Mouse (Mus musculus) CH12.LX (cell line): Measurements from ENCODE around the gene Rptn. TPM values are rescaled to one million over a fixed set of nuclear protein-coding genes. Genes with fewer than 3 reads are reported as not detected.

Experiments
- DNase-seq: peaks from one replicate; pipeline ENCODE4 v3.0.0-alpha.2; 2013; ENCODE audit errors: extremely low read depth
- H3K27ac ChIP-seq: 2 replicates; pipeline ENCODE4 v1.5.1; 2012; ENCODE audit warnings: low read depth, mild to moderate bottlenecking, control low read depth, moderate library complexity; ENCODE audit not compliant: insufficient read depth
- H3K27me3 ChIP-seq: replicated peaks from 2 replicates; pipeline ENCODE3; 2012; ENCODE audit warnings: inconsistent platforms
- H3K36me3 ChIP-seq, 2 experiments: replicated peaks in 1 of 2; 2 replicates each; pipeline versions ENCODE3 to v1.6.1; 2012; ENCODE audit warnings: inconsistent platforms in 1 of 2, low read length in 1 of 2, mild to moderate bottlenecking in 1 of 2, mixed read lengths in 1 of 2, moderate library complexity in 1 of 2; ENCODE audit not compliant: control insufficient read depth in 1 of 2, insufficient read depth in 1 of 2
- H3K4me1 ChIP-seq, 2 experiments: 2 replicates each; pipeline ENCODE4 v1.6.1; 2012; ENCODE audit warnings: inconsistent platforms in 1 of 2, moderate library complexity in 1 of 2; ENCODE audit not compliant: insufficient read depth in 2 of 2, control insufficient read depth in 1 of 2
- H3K4me2 ChIP-seq: 2 replicates; pipeline ENCODE4 v1.6.1; 2012; ENCODE audit warnings: low read depth, mild to moderate bottlenecking, control low read depth; ENCODE audit not compliant: poor library complexity, insufficient read depth, severe bottlenecking
- H3K4me3 ChIP-seq, 3 experiments: fragments of 150-350 bp in 1 of 3; sonication (generic) in 1 of 3; replicated peaks in 1 of 3; 2 replicates each; pipeline versions ENCODE3 to v1.5.1; 2011 to 2012; ENCODE audit warnings: low read depth in 2 of 3, low read length in 2 of 3, mild to moderate bottlenecking in 2 of 3, moderate library complexity in 2 of 3, control low read depth in 1 of 3, improper control_type of control experiment in 1 of 3, inconsistent platforms in 1 of 3, mixed read lengths in 1 of 3; ENCODE audit not compliant: poor library complexity in 1 of 3
- H3K79me2 ChIP-seq: replicated peaks from 2 replicates; pipeline ENCODE4 v1.6.1; 2012; ENCODE audit warnings: mild to moderate bottlenecking, moderate library complexity; ENCODE audit not compliant: control insufficient read depth, poor library complexity, insufficient read depth, severe bottlenecking; ENCODE audit errors: extremely low read depth
- H3K9ac ChIP-seq: 2 replicates; pipeline ENCODE4 v1.6.1; 2012; ENCODE audit warnings: low read depth, mild to moderate bottlenecking, control low read depth, moderate library complexity; ENCODE audit not compliant: insufficient read depth
- H3K9me3 ChIP-seq: replicated peaks from 2 replicates; pipeline ENCODE3; 2012; ENCODE audit warnings: low read length, inconsistent platforms, mixed read lengths
- BHLHE40 ChIP-seq: IDR thresholded peaks from 2 replicates; pipeline ENCODE4 v1.6.1; 2011; ENCODE audit warnings: mild to moderate bottlenecking, low read depth, low read length, improper control_type of control experiment
- CHD1 ChIP-seq: IDR thresholded peaks from 2 replicates; pipeline ENCODE4 v1.6.1; 2012; ENCODE audit warnings: low read depth, low read length, improper control_type of control experiment, inconsistent platforms
- CHD2 ChIP-seq: IDR thresholded peaks from 2 replicates; pipeline ENCODE4 v1.6.1; 2011; ENCODE audit warnings: low read length, improper control_type of control experiment
- CTCF ChIP-seq, 2 experiments: IDR thresholded peaks in 1 of 2; conservative IDR thresholded peaks in 1 of 2; 2 replicates each; pipeline ENCODE4 v1.5.1; 2011 to 2012; ENCODE audit warnings: low read depth in 2 of 2, low read length in 2 of 2, improper control_type of control experiment in 1 of 2, inconsistent platforms in 1 of 2, mild to moderate bottlenecking in 1 of 2, moderate library complexity in 1 of 2
- E2F4 ChIP-seq: IDR thresholded peaks from 2 replicates; pipeline ENCODE4 v1.6.1; 2011; ENCODE audit warnings: low read depth, low read length, improper control_type of control experiment; ENCODE audit not compliant: insufficient replicate concordance
- EP300 ChIP-seq: IDR thresholded peaks from 2 replicates; pipeline ENCODE4 v1.6.1; 2011; ENCODE audit warnings: low read length, improper control_type of control experiment
- ETS1 ChIP-seq: conservative IDR thresholded peaks from 2 replicates; pipeline ENCODE4 v1.6.1; 2012; ENCODE audit warnings: low read depth, mild to moderate bottlenecking, inconsistent platforms, low read length, improper control_type of control experiment, moderate library complexity
- GABPA ChIP-seq: IDR thresholded peaks from 2 replicates; pipeline ENCODE4 v1.6.1; 2012; ENCODE audit warnings: low read depth, low read length, improper control_type of control experiment, inconsistent platforms; ENCODE audit not compliant: insufficient replicate concordance
- HCFC1 ChIP-seq: IDR thresholded peaks from 2 replicates; pipeline ENCODE4 v1.6.1; 2012; ENCODE audit warnings: low read depth, mild to moderate bottlenecking, inconsistent platforms, low read length, improper control_type of control experiment
- IRF4 ChIP-seq: IDR thresholded peaks from 2 replicates; pipeline ENCODE4 v1.6.1; 2014; ENCODE audit warnings: low read depth, mild to moderate bottlenecking, inconsistent platforms, low read length, improper control_type of control experiment
- MAX ChIP-seq: IDR thresholded peaks from 2 replicates; pipeline ENCODE4 v1.6.1; 2011; ENCODE audit warnings: low read length, improper control_type of control experiment
- MEF2A ChIP-seq: IDR thresholded peaks from 2 replicates; pipeline ENCODE4 v1.6.1; 2014; ENCODE audit warnings: low read depth, mild to moderate bottlenecking, inconsistent platforms, low read length, improper control_type of control experiment, borderline replicate concordance
- MYC ChIP-seq: IDR thresholded peaks from 2 replicates; pipeline ENCODE4 v1.6.1; 2011; ENCODE audit warnings: low read depth, mild to moderate bottlenecking, improper control_type of control experiment, low read length
- NELFE ChIP-seq: IDR thresholded peaks from 2 replicates; pipeline ENCODE4 v1.6.1; 2011; ENCODE audit warnings: low read depth, low read length, improper control_type of control experiment
- NRF1 ChIP-seq: IDR thresholded peaks from 2 replicates; pipeline ENCODE4 v1.6.1; 2014; ENCODE audit warnings: low read depth, mild to moderate bottlenecking, inconsistent platforms, low read length, improper control_type of control experiment, moderate library complexity
- PAX5 ChIP-seq: IDR thresholded peaks from 2 replicates; pipeline ENCODE4 v1.6.1; 2012; ENCODE audit warnings: low read length, inconsistent platforms, mixed read lengths
- POLR2A ChIP-seq: IDR thresholded peaks from 2 replicates; pipeline ENCODE4 v1.6.1; 2011; ENCODE audit warnings: low read depth, mild to moderate bottlenecking, improper control_type of control experiment, low read length
- SIN3A ChIP-seq: IDR thresholded peaks from 2 replicates; pipeline ENCODE4 v1.6.1; 2012; ENCODE audit warnings: low read length, improper control_type of control experiment, inconsistent platforms
- SMC3 ChIP-seq: IDR thresholded peaks from 2 replicates; pipeline ENCODE4 v1.6.1; 2011; ENCODE audit warnings: low read depth, low read length, improper control_type of control experiment
- TCF12 ChIP-seq: IDR thresholded peaks from 2 replicates; pipeline ENCODE4 v1.6.1; 2014; ENCODE audit warnings: low read depth, mild to moderate bottlenecking, inconsistent platforms, low read length, improper control_type of control experiment
- ZC3H11A ChIP-seq: IDR thresholded peaks from 2 replicates; pipeline ENCODE4 v1.6.1; 2012; ENCODE audit warnings: low read depth, mild to moderate bottlenecking, inconsistent platforms, low read length, improper control_type of control experiment
- ZKSCAN1 ChIP-seq: IDR thresholded peaks from 2 replicates; pipeline ENCODE4 v1.6.1; 2012; ENCODE audit warnings: low read depth, inconsistent platforms, low read length, improper control_type of control experiment, borderline replicate concordance
- ZNF384 ChIP-seq: IDR thresholded peaks from 2 replicates; pipeline ENCODE4 v1.6.1; 2012; ENCODE audit warnings: low read depth, low read length, improper control_type of control experiment, inconsistent platforms
- dilution Hi-C: fragments of 300-500 bp; cut with MboI; formaldehyde crosslinking; loops from 2 replicates; pipeline ENCODE4 v1.14.3; 2020; ENCODE audit warnings: low sequenced_read_pairs; ENCODE audit not compliant: extremely low pct_unique_long_range_greater_than_20kb, extremely low pct_ligation_motif_present
- in situ Hi-C: fragments of 300-500 bp; cut with MboI; formaldehyde crosslinking; loops from 3 replicates; pipeline ENCODE4 v1.14.3; 2019; ENCODE audit warnings: low sequenced_read_pairs, low pct_ligation_motif_present, low pct_unique_long_range_greater_than_20kb, mixed read lengths
- polyA plus RNA-seq: library from polyadenylated mRNA; unstranded; fragments of >175 nt; gene quantifications from 2 replicates; pipeline ENCODE4 v1.2.1, GENCODE M21; 2012; ENCODE audit warnings: low read depth; ENCODE audit not compliant: insufficient read length
- total RNA-seq, 2 experiments: library from RNA; depleted of rRNA; stranded (reverse); fragments of 300-350 nt in 1 of 2; fragments of >200 nt in 1 of 2; gene quantifications; 2 replicates each; pipeline ENCODE4 v1.2.3; 2012 to 2014

Rptn gene
- total and polyA plus RNA-seq, 3 experiments: not detected

DNA sequence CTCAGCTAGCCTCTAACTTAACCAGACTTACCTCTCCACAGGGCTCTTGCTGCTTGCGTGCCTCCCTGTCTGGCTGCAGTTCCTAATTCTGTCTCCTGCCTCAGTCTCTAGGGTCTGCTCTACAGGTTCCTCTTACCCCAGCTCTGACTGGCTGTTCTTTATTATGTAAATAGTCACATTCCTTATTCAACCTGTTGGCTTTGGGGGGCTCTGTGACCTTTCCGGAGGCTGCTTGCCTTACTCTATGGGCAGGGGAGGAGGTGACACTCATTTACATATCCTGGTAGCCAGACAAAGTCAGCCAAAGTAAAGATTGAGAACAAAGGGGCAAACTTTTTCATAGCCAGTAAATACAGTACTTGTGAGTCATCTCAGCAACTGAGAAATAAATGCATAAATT, 18.4 kb downstream of the Rptn start:
- in situ Hi-C loops: no loop called here
- no peak overlapping the region for H3K27ac ChIP-seq
- H3K36me3 ChIP-seq: no peaks in the 10 kb centered on the region
- DNase-seq: peak; percentile 2
- no peaks in the 10 kb centered on the region for H3K9me3 ChIP-seq
- H3K9ac ChIP-seq: no peak overlapping the region
- H3K27me3 ChIP-seq: no peaks in the 10 kb centered on the region
- H3K79me2 ChIP-seq: no peaks in the 10 kb centered on the region
- dilution Hi-C loops: no loop called here
- TF ChIP-seq ZC3H11A: no peak
- TF ChIP-seq CHD1: no peak
- TF ChIP-seq CHD2: no peak
- no peak for TF ChIP-seq SIN3A
- TF ChIP-seq E2F4: no peak
- no peak for TF ChIP-seq SMC3
- TF ChIP-seq IRF4: no peak
- no peak for TF ChIP-seq NELFE
- no peak for TF ChIP-seq PAX5
- TF ChIP-seq BHLHE40: no peak
- TF ChIP-seq MAX: no peak
- TF ChIP-seq ETS1: no peak
- no peak for TF ChIP-seq NRF1
- TF ChIP-seq ZNF384: no peak
- no peak for TF ChIP-seq MYC
- no peak for TF ChIP-seq EP300
- TF ChIP-seq HCFC1: no peak
- no peak for TF ChIP-seq POLR2A
- no peak for TF ChIP-seq GABPA
- H3K4me3 ChIP-seq: no peak overlapping the region
- peaks cover 0 to 4% of the 10 kb centered on the region in 2 experiments; a peak in 2 of 4 replicates for H3K4me1 ChIP-seq
- no peak overlapping the region for H3K4me2 ChIP-seq

DNA sequence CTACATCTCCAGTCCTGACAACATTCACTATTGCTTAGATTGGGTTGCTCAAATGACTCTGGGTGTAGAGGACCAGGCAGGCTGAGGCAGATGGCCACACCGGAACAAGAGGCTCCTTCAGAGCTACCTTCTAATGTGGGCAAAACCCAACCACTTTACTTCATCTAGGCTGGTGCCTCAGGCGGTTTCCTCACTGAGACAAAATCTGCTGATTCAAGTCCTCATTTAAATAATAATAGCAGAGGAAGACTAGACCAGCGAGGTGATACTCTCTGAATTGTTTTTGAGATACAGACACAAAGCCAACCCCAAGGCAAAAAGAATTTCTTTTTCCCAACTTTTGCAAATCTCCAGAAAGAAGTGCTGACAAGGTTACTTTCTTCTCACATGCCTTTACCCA, 38.2 kb downstream of the Rptn start:
- DNase-seq: no peak
- Histone ChIP-seq H3K4me2 (no peak overlapping the region), H3K9me3 (no peaks in the 10 kb centered on the region)
- TF ChIP-seq ZKSCAN1: no peak
- no peak for TF ChIP-seq ETS1
- no peak for TF ChIP-seq TCF12
- no peak for TF ChIP-seq SMC3
- TF ChIP-seq CTCF (conservative IDR thresholded peaks at IDR 0.05 in 1 of 2, IDR thresholded peaks at IDR 0.05 in 1 of 2; ENCODE audit: low read depth in 2 of 2, low read length in 2 of 2): no peak
- no peak for TF ChIP-seq MAX
- no peak for TF ChIP-seq MEF2A
- TF ChIP-seq, all 38 proteins: peak for 0
- H3K9ac ChIP-seq: no peak overlapping the region
- no peaks in the 10 kb centered on the region for H3K4me1 ChIP-seq
- H3K27ac ChIP-seq: no peak overlapping the region
- in situ Hi-C loops: no loop called here
- no peaks in the 10 kb centered on the region for H3K27me3 ChIP-seq
- dilution Hi-C loops: no loop called here
- no peaks in the 10 kb centered on the region for H3K79me2 ChIP-seq
- H3K36me3 ChIP-seq: no peaks in the 10 kb centered on the region
- H3K4me3 ChIP-seq: no peak overlapping the region
